Mouse (Mus musculus) neural tube, embryonic 12.5 days (tissue): Measurements from ENCODE around the gene Mgat3. TPM values are rescaled to one million over a fixed set of nuclear protein-coding genes. Genes with fewer than 3 reads are reported as not detected.

Experiments used
- ATAC-seq: fragments of 200-750 bp; cut with Nextera tagmentation; 2 replicates; pipeline ENCODE4 v1.8.0; 2017; ENCODE audit warnings: low read depth, mild to moderate bottlenecking, moderate TSS enrichment, moderate library complexity; ENCODE audit not compliant: low FRiP score
- H3K27ac ChIP-seq: fragments of 300-500 bp; sonication (generic); 2 replicates; pipeline ENCODE4 v1.5.1; 2016
- H3K27me3 ChIP-seq: fragments of 300-500 bp; sonication (generic); replicated peaks from 2 replicates; pipeline ENCODE4 v1.6.1; 2016; ENCODE audit warnings: mild to moderate bottlenecking
- H3K36me3 ChIP-seq: fragments of 300-500 bp; sonication (generic); 2 replicates; pipeline ENCODE4 v1.6.1; 2016; ENCODE audit warnings: mild to moderate bottlenecking
- H3K4me1 ChIP-seq: fragments of 300-500 bp; sonication (generic); 2 replicates; pipeline ENCODE4 v1.6.1; 2016
- H3K4me2 ChIP-seq: fragments of 300-500 bp; sonication (generic); replicated peaks from 2 replicates; pipeline ENCODE4 v1.6.1; 2016; ENCODE audit warnings: mild to moderate bottlenecking
- H3K4me3 ChIP-seq: fragments of 300-500 bp; sonication (generic); 2 replicates; pipeline ENCODE4 v1.5.1; 2016
- H3K9ac ChIP-seq: fragments of 300-500 bp; sonication (generic); 2 replicates; pipeline ENCODE4 v1.6.1; 2016; ENCODE audit warnings: mild to moderate bottlenecking
- H3K9me3 ChIP-seq: fragments of 300-500 bp; sonication (generic); 2 replicates; pipeline ENCODE4 v1.6.1; 2016; ENCODE audit warnings: mild to moderate bottlenecking
- WGBS: fragments of 180-500 bp; shearing (Covaris S2); methylation state at CpG from one replicate; pipeline ENCODE4 v1.1.7; 2016; 5-methylcytosine and 5-hydroxymethylcytosine counted together
- polyA plus RNA-seq: library from polyadenylated mRNA; unstranded; fragments of >200 nt; fragmentation: Nextera tagmentation; extraction: Ambion mirVana; gene quantifications from 2 replicates; pipeline ENCODE4 v1.2.1, GENCODE M21; 2016

The Mgat3 gene
- polyA plus RNA-seq, 1 experiment from 2014 or later: 13.8 TPM

DNA sequence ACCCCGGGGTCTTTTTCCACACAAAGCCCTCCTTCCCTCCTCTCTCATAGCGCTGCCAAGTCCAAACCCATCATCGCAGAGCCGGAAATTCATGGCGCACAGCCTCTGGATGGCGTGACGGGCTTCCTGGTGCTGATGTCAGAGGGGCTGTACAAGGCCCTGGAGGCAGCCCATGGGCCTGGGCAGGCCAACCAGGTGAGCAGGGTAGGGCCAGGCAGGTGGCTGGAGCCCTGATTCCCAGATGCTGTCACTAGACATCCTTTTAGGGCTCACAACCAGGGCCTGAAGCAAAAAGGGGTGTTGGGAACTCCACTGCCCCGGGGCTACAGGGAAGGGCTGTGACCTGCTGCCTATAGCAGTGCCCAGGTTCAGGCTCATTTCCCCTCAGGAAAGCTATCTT lies 17.8 kb upstream of the Mgat3 start:
- Histone ChIP-seq H3K4me3 (no peak overlapping the region), H3K27ac (no peak overlapping the region), H3K9me3 (no peaks in the 10 kb centered on the region), H3K36me3 (peaks cover 91% of the 10 kb centered on the region), H3K27me3 (no peaks in the 10 kb centered on the region), H3K9ac (no peak overlapping the region), H3K4me2 (no peak overlapping the region), H3K4me1 (peaks cover 6% of the 10 kb centered on the region; the same call in 1 of the 2 replicates)
- ATAC-seq: no peak
- 94% methylated on average over 8 of the region's 8 CpGs for WGBS

DNA sequence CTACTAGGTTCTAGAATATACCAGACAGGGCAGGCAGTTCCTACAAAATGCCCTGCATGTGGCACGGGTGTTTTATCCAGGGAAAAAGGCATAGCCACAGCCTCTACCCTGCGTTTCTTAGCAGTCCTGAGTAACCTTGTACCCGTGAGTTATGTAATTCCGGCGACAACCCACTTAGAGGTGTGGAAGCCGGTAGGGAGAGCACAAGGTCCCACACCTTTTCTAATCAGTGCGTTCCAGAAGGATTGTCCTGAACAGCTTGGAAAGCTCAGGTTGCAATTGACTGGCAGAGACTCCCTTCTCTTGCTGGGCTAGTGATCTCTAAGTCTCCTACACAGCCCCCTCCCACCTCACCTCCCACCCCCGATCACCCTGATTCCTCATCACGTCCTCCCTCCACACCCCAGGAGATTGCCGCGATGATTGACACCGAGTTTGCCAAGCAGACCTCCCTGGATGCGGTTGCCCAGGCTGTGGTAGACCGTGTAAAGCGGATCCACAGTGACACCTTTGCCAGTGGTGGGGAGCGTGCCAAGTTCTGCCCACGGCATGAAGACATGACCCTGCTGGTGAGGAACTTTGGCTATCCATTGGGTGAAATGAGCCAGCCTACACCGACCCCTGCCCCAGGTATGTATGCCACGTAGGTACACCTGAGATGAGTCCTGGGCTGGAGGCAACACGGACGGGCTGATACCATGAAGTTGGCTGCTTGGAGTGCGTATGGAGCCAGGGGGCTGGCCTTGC lies 16.2 kb upstream of the Mgat3 start:
- Histone ChIP-seq H3K4me2 (no peak overlapping the region), H3K4me1 (peaks cover 6% of the 10 kb centered on the region; the same call in 1 of the 2 replicates), H3K27me3 (no peaks in the 10 kb centered on the region), H3K4me3 (no peak overlapping the region), H3K9me3 (no peaks in the 10 kb centered on the region), H3K9ac (no peak overlapping the region), H3K36me3 (peaks cover 95% of the 10 kb centered on the region), H3K27ac (no peak overlapping the region)
- ATAC-seq: no peak
- WGBS: 96% methylated on average over 22 of the region's 22 CpGs

DNA sequence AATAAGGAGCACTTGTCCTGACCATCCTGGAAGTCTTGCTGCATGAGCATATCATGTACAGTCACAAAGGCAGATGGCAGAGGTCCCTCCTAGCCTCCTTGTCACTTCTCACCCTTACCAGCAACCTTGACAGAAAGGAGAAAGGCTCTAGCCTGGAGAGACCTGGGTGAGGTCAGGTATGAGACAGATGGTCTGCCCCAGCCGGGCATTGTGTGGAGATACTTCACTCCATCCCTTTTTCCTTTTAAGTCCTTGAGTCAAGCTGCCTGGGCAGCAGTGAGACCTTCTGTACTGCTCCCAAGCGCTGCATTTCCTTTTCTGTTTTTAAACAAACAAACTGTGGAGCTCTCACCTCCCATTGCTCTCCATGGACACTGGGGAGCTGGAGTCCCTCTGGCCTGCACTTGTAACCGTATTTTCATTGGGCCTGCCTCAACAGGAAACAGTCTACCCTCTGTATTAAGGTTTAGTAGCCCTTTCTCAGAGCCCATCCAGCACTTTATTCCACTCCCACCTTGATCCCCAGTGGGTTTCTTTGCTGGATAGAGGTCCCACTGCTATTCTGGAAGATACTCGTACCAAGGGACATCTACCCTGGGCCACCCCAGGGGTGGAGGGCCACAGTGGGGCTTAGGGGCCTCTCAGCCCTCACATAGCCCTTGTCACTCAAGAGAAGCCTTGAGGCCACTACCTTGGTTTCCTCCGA lies 15.4 kb upstream of the Mgat3 start:
- Histone ChIP-seq H3K36me3 (peaks cover 87% of the 10 kb centered on the region), H3K27ac (no peak overlapping the region), H3K4me3 (no peak overlapping the region), H3K4me1 (peaks cover 6% of the 10 kb centered on the region; the same call in 1 of the 2 replicates), H3K9me3 (no peaks in the 10 kb centered on the region), H3K4me2 (no peak overlapping the region), H3K27me3 (no peaks in the 10 kb centered on the region), H3K9ac (no peak overlapping the region)
- 71% methylated on average over 5 of the region's 5 CpGs for WGBS
- ATAC-seq: no peak

DNA sequence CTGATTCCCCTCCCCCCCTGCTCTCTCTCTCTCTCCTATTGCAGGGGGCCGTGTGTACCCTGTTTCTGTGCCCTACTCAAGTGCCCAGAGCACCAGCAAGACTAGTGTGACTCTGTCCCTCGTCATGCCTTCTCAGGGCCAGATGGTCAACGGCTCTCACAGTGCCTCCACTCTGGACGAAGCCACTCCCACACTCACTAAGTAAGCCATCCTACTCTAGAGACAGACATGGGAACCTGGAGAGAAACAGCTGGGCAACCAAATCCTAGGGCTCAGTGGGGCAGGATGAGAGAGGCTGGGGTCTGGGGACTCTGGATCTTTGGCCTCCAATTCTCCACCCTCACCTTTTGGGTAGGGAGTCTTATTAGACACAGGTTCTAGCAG lies 14.8 kb upstream of the Mgat3 start:
- Histone ChIP-seq H3K9ac (no peak overlapping the region), H3K27me3 (no peaks in the 10 kb centered on the region), H3K36me3 (peaks cover 84% of the 10 kb centered on the region), H3K4me1 (peaks cover 6% of the 10 kb centered on the region; the same call in 1 of the 2 replicates), H3K4me2 (no peak overlapping the region), H3K9me3 (no peaks in the 10 kb centered on the region), H3K4me3 (no peak overlapping the region), H3K27ac (no peak overlapping the region)
- WGBS: 55% methylated on average over 4 of the region's 4 CpGs
- no peak for ATAC-seq

DNA sequence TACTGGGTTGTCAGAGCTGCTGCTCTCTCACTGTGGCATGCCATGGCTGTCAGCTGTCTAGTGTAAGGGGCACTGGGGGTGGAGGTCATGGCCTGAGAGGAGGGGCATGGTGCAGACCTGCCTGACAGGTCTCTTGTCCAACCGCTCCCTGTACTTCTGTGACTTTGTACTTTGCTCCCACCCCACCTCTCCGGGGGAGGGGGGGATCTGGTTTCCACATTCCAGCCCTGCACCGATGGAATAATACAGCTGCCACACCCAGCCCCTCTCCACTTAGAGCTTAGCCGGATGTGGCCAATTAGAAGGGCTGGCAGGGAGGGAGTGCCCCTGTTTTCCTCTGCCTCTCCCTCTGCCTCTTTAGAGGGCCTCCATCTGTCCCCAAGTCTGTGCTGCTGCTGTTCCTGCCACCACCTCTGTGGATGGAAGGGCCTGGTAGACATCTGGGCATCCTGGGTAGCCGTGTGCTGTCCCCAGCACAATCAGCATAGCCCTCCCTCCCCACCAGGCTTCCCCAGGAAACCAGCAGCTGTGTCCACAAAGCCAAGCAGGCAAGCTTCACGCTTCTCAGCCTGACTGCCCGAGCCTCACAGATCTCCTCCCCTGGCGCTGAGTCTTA lies 14.1 kb upstream of the Mgat3 start:
- Histone ChIP-seq H3K27me3 (no peaks in the 10 kb centered on the region), H3K27ac (no peak overlapping the region), H3K4me2 (no peak overlapping the region), H3K4me1 (peaks cover 6% of the 10 kb centered on the region; the same call in 1 of the 2 replicates), H3K9ac (no peak overlapping the region), H3K36me3 (peaks cover 77% of the 10 kb centered on the region), H3K9me3 (no peaks in the 10 kb centered on the region), H3K4me3 (no peak overlapping the region)
- no peak for ATAC-seq
- 60% methylated on average over 8 of the region's 8 CpGs for WGBS

DNA sequence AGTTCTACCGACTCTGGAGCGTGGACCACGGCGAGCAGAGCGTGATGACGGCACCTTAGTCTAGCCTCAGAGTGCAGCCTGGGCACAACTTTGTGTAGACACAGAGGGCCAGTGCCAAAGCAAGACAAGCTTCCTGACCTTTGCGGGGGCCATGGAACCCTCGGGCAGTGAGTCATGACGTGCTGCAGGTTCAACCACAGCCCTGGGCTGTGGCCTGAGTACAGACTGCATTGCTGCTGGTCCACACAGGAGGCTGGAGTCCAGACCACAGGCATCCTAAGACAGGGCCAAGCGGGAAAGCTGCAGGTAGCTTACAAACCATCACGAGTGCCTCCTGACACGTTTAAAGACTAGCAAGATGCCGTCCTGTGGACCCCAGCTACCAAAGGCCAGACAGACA lies 13.3 kb upstream of the Mgat3 start:
- peaks cover 6% of the 10 kb centered on the region; the same call in 1 of the 2 replicates for H3K4me1 ChIP-seq
- no peak overlapping the region for H3K4me3 ChIP-seq
- no peak for ATAC-seq
- WGBS: 89% methylated on average over 13 of the region's 13 CpGs
- no peaks in the 10 kb centered on the region for H3K27me3 ChIP-seq
- H3K9me3 ChIP-seq: no peaks in the 10 kb centered on the region
- H3K36me3 ChIP-seq: peaks cover 69% of the 10 kb centered on the region
- no peak overlapping the region for H3K9ac ChIP-seq
- H3K27ac ChIP-seq: no peak overlapping the region
- no peak overlapping the region for H3K4me2 ChIP-seq

DNA sequence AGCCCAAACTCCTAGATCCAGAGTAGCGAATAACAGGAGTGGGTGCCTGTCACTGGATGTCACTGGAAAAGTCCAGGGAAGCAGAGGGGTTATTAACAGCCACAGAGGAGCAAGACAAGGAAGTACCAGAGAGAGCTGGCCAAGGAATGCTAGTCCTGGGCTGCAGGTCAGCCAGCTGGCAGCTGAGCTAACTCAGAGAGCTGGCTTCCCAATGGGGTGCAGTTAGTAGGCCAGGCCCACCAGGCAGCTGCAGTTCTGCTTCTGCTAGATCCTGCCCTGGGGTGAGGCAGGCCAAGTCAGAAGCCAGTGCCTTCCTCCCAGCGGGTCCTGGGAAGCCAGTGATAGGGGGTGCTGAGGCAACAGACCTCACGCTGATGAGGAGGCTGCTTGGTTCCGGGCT lies 12.8 kb upstream of the Mgat3 start:
- Histone ChIP-seq H3K27ac (no peak overlapping the region), H3K9me3 (no peaks in the 10 kb centered on the region), H3K4me2 (no peak overlapping the region), H3K9ac (no peak overlapping the region), H3K36me3 (peaks cover 64% of the 10 kb centered on the region), H3K4me3 (no peak overlapping the region), H3K27me3 (no peaks in the 10 kb centered on the region), H3K4me1 (peaks cover 6% of the 10 kb centered on the region; the same call in 1 of the 2 replicates)
- 88% methylated on average over 4 of the region's 4 CpGs for WGBS
- ATAC-seq: no peak

DNA sequence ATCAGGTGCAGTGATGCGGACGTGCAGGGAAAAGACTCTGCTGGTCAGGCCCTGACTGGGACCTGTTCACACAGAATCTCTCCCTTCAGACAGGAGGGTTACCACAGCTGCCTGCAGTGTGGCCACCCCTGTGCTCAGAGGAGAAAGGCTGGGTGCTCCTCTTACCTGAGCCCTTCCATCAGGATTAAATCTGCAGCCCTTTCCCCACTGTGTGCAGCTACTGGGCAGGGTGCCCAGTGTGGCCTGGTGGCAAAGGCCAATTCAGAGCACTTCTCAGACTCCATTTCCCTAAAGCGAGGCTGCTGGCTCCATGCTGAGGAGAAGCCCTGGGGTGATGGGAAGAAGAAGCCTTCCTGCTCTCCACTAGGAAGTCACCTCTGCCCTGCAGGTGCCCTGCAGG lies 12.3 kb upstream of the Mgat3 start:
- H3K4me1 ChIP-seq: peaks cover 6% of the 10 kb centered on the region; the same call in 1 of the 2 replicates
- peaks cover 59% of the 10 kb centered on the region for H3K36me3 ChIP-seq
- H3K27me3 ChIP-seq: no peaks in the 10 kb centered on the region
- no peak overlapping the region for H3K4me2 ChIP-seq
- WGBS: 84% methylated on average over 3 of the region's 3 CpGs
- no peak overlapping the region for H3K27ac ChIP-seq
- no peaks in the 10 kb centered on the region for H3K9me3 ChIP-seq
- H3K9ac ChIP-seq: no peak overlapping the region
- no peak for ATAC-seq
- H3K4me3 ChIP-seq: no peak overlapping the region

DNA sequence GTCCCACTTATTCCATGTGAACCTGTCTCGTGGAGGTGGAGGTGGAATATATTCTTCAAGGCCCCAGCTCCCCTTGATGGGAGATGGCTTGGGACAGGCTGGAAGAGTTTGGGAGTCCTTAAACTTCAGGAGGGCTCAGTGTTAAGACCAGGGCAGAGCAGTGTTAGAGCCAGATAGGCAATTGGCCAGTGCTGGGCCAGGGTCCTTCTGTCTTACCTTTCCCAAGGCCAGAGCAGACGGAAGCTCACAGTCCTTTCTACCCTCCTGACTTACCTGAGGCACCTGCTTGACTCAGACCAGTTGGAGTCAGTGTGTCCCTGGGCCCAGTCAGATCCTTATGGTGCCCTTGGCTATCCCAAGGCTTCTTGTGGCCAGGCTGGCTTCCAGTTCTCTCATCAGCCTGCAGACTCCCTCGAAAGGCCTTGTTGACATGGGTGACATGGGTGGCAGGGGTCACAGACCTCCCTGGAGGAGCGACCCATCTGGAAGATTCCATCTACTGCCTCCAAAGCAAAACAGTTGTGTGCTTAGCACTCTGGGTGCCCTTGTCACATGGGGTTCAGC lies 11.0 kb upstream of the Mgat3 start:
- no peak overlapping the region for H3K4me3 ChIP-seq
- peaks cover 6% of the 10 kb centered on the region; the same call in 1 of the 2 replicates for H3K4me1 ChIP-seq
- no peak overlapping the region for H3K9ac ChIP-seq
- no peaks in the 10 kb centered on the region for H3K9me3 ChIP-seq
- H3K4me2 ChIP-seq: no peak overlapping the region
- no peak for ATAC-seq
- H3K36me3 ChIP-seq: peaks cover 51% of the 10 kb centered on the region
- H3K27ac ChIP-seq: no peak overlapping the region
- WGBS: 83% methylated on average over 4 of the region's 4 CpGs
- no peaks in the 10 kb centered on the region for H3K27me3 ChIP-seq

DNA sequence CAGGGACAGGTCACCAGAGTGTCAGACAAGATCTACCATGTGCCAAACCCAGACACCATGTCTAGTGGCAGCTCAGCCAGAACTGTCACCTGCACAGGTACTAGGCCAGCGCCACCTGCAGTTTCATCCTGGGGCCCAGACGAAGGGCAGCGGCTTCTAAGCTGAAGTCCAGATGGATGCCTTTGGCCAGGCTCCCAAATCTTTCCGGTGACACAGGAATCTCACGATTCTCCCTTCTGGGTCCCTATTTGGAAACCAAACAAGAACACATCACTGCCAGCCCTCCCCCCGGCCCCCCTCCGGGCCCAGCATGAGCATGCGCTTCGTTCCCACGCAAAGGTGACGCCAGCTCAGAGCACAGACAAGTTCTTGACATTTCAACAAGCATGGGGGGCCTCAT lies 10.2 kb upstream of the Mgat3 start:
- no peak overlapping the region for H3K27ac ChIP-seq
- WGBS: 86% methylated on average over 11 of the region's 11 CpGs
- peaks cover 43% of the 10 kb centered on the region for H3K36me3 ChIP-seq
- H3K4me3 ChIP-seq: no peak overlapping the region
- no peak for ATAC-seq
- no peak overlapping the region for H3K9ac ChIP-seq
- no peak overlapping the region for H3K4me2 ChIP-seq
- peaks cover 6% of the 10 kb centered on the region; the same call in 1 of the 2 replicates for H3K4me1 ChIP-seq
- H3K27me3 ChIP-seq: no peaks in the 10 kb centered on the region
- H3K9me3 ChIP-seq: no peaks in the 10 kb centered on the region

DNA sequence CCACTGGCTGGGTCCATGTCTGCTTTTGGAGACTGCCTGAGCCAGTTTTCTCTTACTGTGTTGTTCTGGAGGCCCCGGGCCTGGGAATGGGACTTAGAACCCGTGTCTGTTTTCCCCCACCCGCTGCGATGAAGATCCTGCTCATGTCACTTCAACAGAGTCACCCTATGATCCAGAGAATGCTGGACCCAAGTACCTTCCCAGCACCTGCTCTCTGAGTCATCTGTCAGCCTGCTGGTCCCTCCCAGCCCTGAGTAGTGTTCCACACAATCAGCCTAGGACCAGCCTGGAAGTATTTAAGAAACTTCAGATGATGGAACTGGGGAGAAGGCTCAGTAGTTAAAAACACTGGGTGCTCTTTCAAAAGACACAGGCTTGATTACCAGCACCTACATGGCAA lies 9.8 kb upstream of the Mgat3 start:
- Histone ChIP-seq H3K4me2 (no peak overlapping the region), H3K9ac (no peak overlapping the region), H3K4me3 (no peak overlapping the region), H3K27me3 (no peaks in the 10 kb centered on the region), H3K27ac (no peak overlapping the region), H3K36me3 (peaks cover 39% of the 10 kb centered on the region), H3K4me1 (peaks cover 6% of the 10 kb centered on the region; the same call in 1 of the 2 replicates), H3K9me3 (no peaks in the 10 kb centered on the region)
- WGBS: 88% methylated on average over 4 of the region's 4 CpGs
- no peak for ATAC-seq

DNA sequence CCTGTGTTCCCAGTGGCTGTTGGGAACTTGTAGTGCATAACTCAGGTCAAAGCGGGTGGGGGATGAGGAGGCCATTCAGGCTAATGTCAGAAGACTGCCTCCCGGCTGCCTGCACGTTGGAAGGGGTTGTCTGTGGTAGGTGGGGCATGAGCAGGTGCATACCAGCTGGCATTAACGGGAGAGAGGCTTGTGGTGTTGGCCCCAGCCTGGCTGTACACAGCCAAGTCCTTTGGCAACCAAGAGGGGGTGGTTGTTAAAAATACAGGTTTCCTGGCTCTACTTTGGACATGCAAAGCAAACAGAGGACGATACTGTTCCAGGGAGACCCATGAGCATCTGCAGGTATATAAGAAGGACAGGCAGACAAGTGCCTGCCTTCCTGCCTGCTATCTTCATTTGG lies 8.1 kb upstream of the Mgat3 start:
- Histone ChIP-seq H3K4me3 (no peak overlapping the region), H3K27ac (no peak overlapping the region), H3K4me1 (no peaks in the 10 kb centered on the region), H3K4me2 (no peak overlapping the region), H3K9ac (no peak overlapping the region), H3K36me3 (peaks cover 22% of the 10 kb centered on the region), H3K9me3 (no peaks in the 10 kb centered on the region), H3K27me3 (no peaks in the 10 kb centered on the region)
- no peak for ATAC-seq
- 58% methylated on average over 5 of the region's 5 CpGs for WGBS
